Mouse (Mus musculus) midbrain, embryonic 16.5 days (tissue): ENCODE results near the gene Tmem163. TPM values are rescaled to one million over a fixed set of nuclear protein-coding genes. Genes with fewer than 3 reads are reported as not detected.
A peak's percentile ranks its signal among the peaks of the same experiment; 100 is the strongest.

Experiments used
- ATAC-seq: fragments of 200-750 bp; cut with Nextera tagmentation; 2 replicates; pipeline ENCODE4 v1.8.0; 2017; ENCODE audit warnings: moderate TSS enrichment
- H3K27ac ChIP-seq: fragments of 300-500 bp; sonication (generic); 2 replicates; pipeline ENCODE4 v1.5.1; 2014; ENCODE audit warnings: mild to moderate bottlenecking, low read length, mixed read lengths
- H3K27me3 ChIP-seq: fragments of 300-500 bp; sonication (generic); 2 replicates; pipeline ENCODE4 v1.6.1; 2014; ENCODE audit warnings: low read depth, low read length, mixed read lengths; ENCODE audit not compliant: control insufficient read depth, insufficient read depth
- H3K36me3 ChIP-seq: fragments of 300-500 bp; sonication (generic); 2 replicates; pipeline ENCODE4 v1.6.1; 2014; ENCODE audit warnings: mild to moderate bottlenecking, low read length, moderate library complexity, mixed read lengths; ENCODE audit not compliant: control insufficient read depth, insufficient read depth
- H3K4me1 ChIP-seq: fragments of 300-500 bp; sonication (generic); 2 replicates; pipeline ENCODE4 v1.6.1; 2014; ENCODE audit warnings: mild to moderate bottlenecking, low read length, mixed read lengths; ENCODE audit not compliant: control insufficient read depth, insufficient read depth
- H3K4me2 ChIP-seq: fragments of 300-500 bp; sonication (generic); 2 replicates; pipeline ENCODE4 v1.6.1; 2014; ENCODE audit warnings: mild to moderate bottlenecking, low read length, mixed read lengths
- H3K4me3 ChIP-seq: fragments of 300-500 bp; sonication (generic); 2 replicates; pipeline ENCODE4 v1.5.1; 2014; ENCODE audit warnings: low read depth, mild to moderate bottlenecking, low read length, moderate library complexity, mixed read lengths
- H3K9ac ChIP-seq: fragments of 300-500 bp; sonication (generic); 2 replicates; pipeline ENCODE4 v1.6.1; 2014; ENCODE audit warnings: low read depth, low read length, mixed read lengths
- H3K9me3 ChIP-seq: fragments of 300-500 bp; sonication (generic); replicated peaks from 2 replicates; pipeline ENCODE4 v1.6.1; 2014; ENCODE audit warnings: mild to moderate bottlenecking, low read length, mixed read lengths; ENCODE audit not compliant: control insufficient read depth, poor library complexity, severe bottlenecking
- WGBS: fragments of 180-500 bp; shearing (Covaris S2); extraction: QIAGEN DNeasy Blood & Tissue Kit; methylation state at CpG from one replicate; pipeline ENCODE4 v1.1.7; 2014; 5-methylcytosine and 5-hydroxymethylcytosine counted together
- polyA plus RNA-seq: library from polyadenylated mRNA; unstranded; fragments of >200 nt; fragmentation: Nextera tagmentation; extraction: Ambion mirVana; gene quantifications from 2 replicates; pipeline ENCODE4 v1.2.1, GENCODE M21; 2015

The Tmem163 gene
- polyA plus RNA-seq, 1 experiment from 2014 or later = 68.7 TPM

GRCm38 (mm10) chr1:127586156-127586555 is 93.2 kb downstream of the Tmem163 start:
- Histone ChIP-seq H3K9ac (no peak overlapping the region), H3K36me3 (no peaks in the 10 kb centered on the region), H3K9me3 (no peaks in the 10 kb centered on the region), H3K27ac (no peak overlapping the region), H3K4me2 (no peak overlapping the region), H3K4me3 (no peak overlapping the region), H3K27me3 (no peaks in the 10 kb centered on the region), H3K4me1 (no peaks in the 10 kb centered on the region)
- WGBS = 92% methylated on average over 1 of the region's 1 CpGs
- ATAC-seq = no peak

DNA sequence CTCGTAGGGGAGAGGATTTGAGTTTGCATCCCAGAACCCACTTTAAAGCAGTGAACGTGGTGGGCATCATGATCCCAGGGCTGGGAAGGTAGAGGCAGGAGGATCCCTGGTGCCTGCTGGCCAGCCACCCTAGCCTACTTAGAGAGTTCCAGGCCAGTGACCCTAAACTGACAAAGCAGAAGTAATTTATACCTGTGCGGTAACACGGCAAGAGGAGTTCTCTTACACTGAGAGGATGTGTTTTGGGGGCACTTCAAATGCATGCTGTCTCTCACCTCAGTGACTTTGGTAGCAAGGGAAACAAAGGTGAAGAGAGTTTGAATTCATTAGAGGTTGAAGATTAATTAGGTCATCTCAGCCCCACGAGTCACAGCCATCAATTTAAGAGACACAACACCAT is 101.4 kb downstream of the Tmem163 start:
- no peak overlapping the region for H3K9ac ChIP-seq
- no peak for ATAC-seq
- peaks cover 14% of the 10 kb centered on the region for H3K4me1 ChIP-seq
- H3K36me3 ChIP-seq = no peaks in the 10 kb centered on the region
- H3K9me3 ChIP-seq = no peaks in the 10 kb centered on the region
- H3K27me3 ChIP-seq = no peaks in the 10 kb centered on the region
- no peak overlapping the region for H3K4me2 ChIP-seq
- WGBS = 67% methylated on average over 5 of the region's 5 CpGs
- no peak overlapping the region for H3K27ac ChIP-seq
- no peak overlapping the region for H3K4me3 ChIP-seq

DNA sequence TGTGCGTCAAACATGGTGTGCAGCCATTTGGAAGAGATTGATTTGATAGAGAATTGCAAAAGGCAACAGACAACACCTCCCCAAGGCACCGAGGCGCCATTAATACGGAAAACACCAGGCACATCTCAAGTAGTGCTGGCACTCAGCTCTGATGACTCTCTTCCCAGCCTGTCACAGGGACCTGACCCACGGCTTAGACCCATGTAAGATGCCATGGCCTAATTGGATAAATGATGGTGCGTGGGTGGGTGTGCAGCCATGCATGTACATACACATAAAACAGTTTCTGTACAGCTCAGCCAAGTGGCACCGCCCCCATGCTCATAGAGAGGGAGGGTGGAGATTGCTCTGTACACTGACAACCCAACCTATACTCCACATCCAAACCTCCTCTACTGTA is 102.3 kb downstream of the Tmem163 start:
- Histone ChIP-seq H3K9me3 (no peaks in the 10 kb centered on the region), H3K4me1 (peaks cover 14% of the 10 kb centered on the region), H3K27me3 (no peaks in the 10 kb centered on the region), H3K9ac (no peak overlapping the region), H3K36me3 (no peaks in the 10 kb centered on the region), H3K4me2 (no peak overlapping the region), H3K27ac (no peak overlapping the region), H3K4me3 (no peak overlapping the region)
- ATAC-seq = peak; percentile 46
- 37% methylated on average over 7 of the region's 7 CpGs for WGBS

DNA sequence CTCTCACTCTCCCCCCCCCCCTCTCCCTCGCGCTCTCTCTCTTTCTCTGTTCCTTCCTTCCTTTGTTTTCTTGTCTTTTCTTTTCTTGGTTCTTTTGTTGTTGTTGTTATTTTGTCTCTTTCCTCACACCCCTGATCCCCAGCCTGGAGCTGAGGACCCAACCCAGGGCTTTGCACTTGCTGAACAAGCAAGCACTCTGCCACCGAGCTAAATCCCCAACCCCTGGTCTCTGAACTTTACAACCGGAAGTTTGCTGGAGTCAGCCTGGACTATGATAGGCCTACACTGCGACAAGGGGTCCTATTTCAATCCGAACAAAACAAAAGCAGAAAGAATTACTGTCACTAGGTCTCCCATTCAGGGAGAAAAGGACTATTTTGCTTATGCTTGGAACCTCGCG is 102.8 kb downstream of the Tmem163 start:
- Histone ChIP-seq H3K4me2 (no peak overlapping the region), H3K36me3 (no peaks in the 10 kb centered on the region)

GRCm38 (mm10) chr1:127576143-127576542 is 103.2 kb downstream of the Tmem163 start:
- ATAC-seq = peak; percentile 22; the same call in 1 of the 2 replicates
- H3K4me1 ChIP-seq = peaks cover 14% of the 10 kb centered on the region
- WGBS = 32% methylated on average over 3 of the region's 3 CpGs
- no peaks in the 10 kb centered on the region for H3K36me3 ChIP-seq
- H3K4me2 ChIP-seq = no peak overlapping the region
- H3K27me3 ChIP-seq = no peaks in the 10 kb centered on the region
- H3K4me3 ChIP-seq = no peak overlapping the region
- H3K9ac ChIP-seq = no peak overlapping the region
- H3K27ac ChIP-seq = 0 out of 2 replicates have a peak overlapping the region, but pooled peaks have one; percentile 12
- no peaks in the 10 kb centered on the region for H3K9me3 ChIP-seq

More for the DNA sequence above, 102.8 kb downstream of the Tmem163 start:
- no peak overlapping the region for H3K9ac ChIP-seq
- no peak overlapping the region for H3K27ac ChIP-seq
- no peak for ATAC-seq
- no peaks in the 10 kb centered on the region for H3K9me3 ChIP-seq
- no peaks in the 10 kb centered on the region for H3K27me3 ChIP-seq
- H3K4me1 ChIP-seq = peaks cover 14% of the 10 kb centered on the region
- no peak overlapping the region for H3K4me3 ChIP-seq
- 15% methylated on average over 8 of the region's 8 CpGs for WGBS

DNA sequence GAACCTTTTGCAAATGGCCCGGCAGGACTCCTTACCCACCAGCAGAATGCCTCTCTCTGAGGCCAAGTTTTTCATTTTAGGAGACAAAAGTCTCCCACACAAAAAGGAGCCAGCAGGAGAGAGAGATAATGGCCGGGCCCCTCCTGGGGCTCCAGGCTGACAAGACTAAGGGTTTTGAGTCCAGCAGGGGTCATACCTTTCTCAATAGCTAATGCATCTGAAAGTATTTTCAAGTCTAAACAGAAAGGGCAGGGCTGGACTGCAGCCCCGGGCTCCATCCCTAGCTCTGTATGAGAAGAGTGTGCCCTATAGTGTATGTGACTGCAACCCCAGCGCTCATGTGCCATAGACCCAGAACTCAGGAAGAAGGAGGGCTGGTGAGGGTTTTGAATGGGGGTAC is 103.7 kb downstream of the Tmem163 start:
- ATAC-seq = peak; percentile 66

DNA sequence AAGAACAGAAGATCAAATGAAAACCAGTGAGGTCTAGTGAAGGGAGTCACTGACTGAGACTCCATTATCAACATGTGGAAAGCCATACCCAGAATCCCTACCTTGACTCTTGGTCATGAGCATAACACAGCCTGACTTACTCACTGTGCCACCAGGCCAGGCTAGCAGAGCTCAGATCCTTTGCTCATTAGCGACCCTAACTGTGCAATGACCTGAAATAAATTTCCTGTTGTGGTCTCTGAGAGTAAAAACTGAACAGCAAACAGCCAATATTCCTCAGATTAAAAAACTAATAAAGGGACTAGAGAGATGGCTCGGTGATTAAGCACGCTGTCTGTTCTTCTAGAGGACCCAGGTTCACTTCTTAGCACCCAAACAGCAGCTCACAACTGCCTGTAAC is 106.2 kb downstream of the Tmem163 start:
- Histone ChIP-seq H3K36me3 (no peaks in the 10 kb centered on the region), H3K27ac (no peak overlapping the region), H3K9me3 (no peaks in the 10 kb centered on the region), H3K9ac (no peak overlapping the region), H3K27me3 (no peaks in the 10 kb centered on the region), H3K4me3 (no peak overlapping the region), H3K4me2 (no peak overlapping the region), H3K4me1 (peaks cover 14% of the 10 kb centered on the region)
- no peak for ATAC-seq
- WGBS = 67% methylated on average over 3 of the region's 3 CpGs

More for the DNA sequence above, 103.7 kb downstream of the Tmem163 start:
- Histone ChIP-seq H3K9ac (no peak overlapping the region), H3K9me3 (no peaks in the 10 kb centered on the region), H3K36me3 (no peaks in the 10 kb centered on the region), H3K4me1 (peaks cover 14% of the 10 kb centered on the region), H3K4me3 (no peak overlapping the region), H3K4me2 (no peak overlapping the region), H3K27ac (no peak overlapping the region), H3K27me3 (no peaks in the 10 kb centered on the region)
- 5% methylated on average over 4 of the region's 4 CpGs for WGBS

DNA sequence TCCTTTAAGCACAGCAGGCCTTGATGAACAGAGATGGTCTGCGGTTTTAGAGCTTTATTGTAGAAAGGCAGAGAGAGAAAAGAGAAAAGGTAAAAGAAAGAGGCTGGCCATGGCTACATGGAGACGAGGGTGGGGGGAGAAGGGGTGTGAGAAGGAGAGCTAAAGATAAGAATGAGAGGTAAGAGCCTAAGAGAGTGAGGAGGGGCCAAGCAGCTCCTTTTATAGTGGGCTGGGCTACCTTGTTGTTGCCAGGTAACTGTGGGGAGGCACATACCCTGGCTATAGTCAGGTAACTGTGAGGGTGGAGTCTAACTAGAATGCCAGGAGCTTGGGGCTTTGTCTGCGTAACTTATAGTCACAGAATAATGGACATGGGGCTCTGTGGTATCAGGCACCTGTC is 110.7 kb downstream of the Tmem163 start:
- ATAC-seq = peak; percentile 37; the same call in 1 of the 2 replicates

DNA sequence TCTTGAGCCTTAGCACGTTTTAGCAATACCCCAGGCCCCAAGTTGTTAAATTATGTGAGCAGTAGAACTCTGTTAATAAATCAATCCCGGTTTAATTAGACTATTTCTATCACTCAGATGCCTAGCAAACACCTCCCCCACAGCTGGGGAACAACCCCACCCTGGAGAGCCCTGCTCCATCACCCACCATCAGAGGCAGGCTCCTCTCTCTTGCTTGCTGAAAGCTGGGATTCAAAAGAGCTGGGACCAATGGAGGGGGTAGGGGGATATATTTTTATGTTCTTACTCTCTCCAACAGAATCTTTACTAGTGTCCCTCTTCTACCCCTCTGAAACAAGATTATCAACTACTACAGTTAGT is 122.9 kb downstream of the Tmem163 start:
- Histone ChIP-seq H3K36me3 (no peaks in the 10 kb centered on the region), H3K9ac (no peak overlapping the region), H3K9me3 (peaks cover 3% of the 10 kb centered on the region; the same call in 1 of the 2 replicates), H3K27ac (peak overlapping the region; percentile 65), H3K4me2 (no peak overlapping the region), H3K4me1 (peaks cover 6% of the 10 kb centered on the region), H3K4me3 (no peak overlapping the region), H3K27me3 (no peaks in the 10 kb centered on the region)
- ATAC-seq = peak; percentile 51; the same call in 1 of the 2 replicates
- 22% methylated on average over 2 of the region's 2 CpGs for WGBS

More for the DNA sequence above, 110.7 kb downstream of the Tmem163 start:
- Histone ChIP-seq H3K4me1 (no peaks in the 10 kb centered on the region), H3K27ac (no peak overlapping the region), H3K4me2 (no peak overlapping the region), H3K9me3 (no peaks in the 10 kb centered on the region), H3K27me3 (no peaks in the 10 kb centered on the region), H3K4me3 (no peak overlapping the region), H3K9ac (no peak overlapping the region), H3K36me3 (no peaks in the 10 kb centered on the region)
- 68% methylated on average over 3 of the region's 3 CpGs for WGBS
